Mouse (Mus musculus) kidney, embryonic 14.5 days (tissue): ENCODE data around the gene Madd. TPM values are rescaled to one million over a fixed set of nuclear protein-coding genes. Genes with fewer than 3 reads are reported as not detected.

ENCODE experiments used
- ATAC-seq: fragments of 200-750 bp; cut with Nextera tagmentation; 2 replicates; pipeline ENCODE4 v1.8.0; 2017; ENCODE audit warnings: moderate number of reproducible peaks, mild to moderate bottlenecking, moderate TSS enrichment, moderate library complexity; ENCODE audit not compliant: low FRiP score, low TSS enrichment
- H3K27ac ChIP-seq: fragments of 300-500 bp; sonication (generic); 2 replicates; pipeline ENCODE4 v1.5.1; 2014; ENCODE audit warnings: low read depth, mild to moderate bottlenecking, low read length, moderate library complexity, mixed read lengths
- H3K27me3 ChIP-seq: fragments of 300-500 bp; sonication (generic); 2 replicates; pipeline ENCODE4 v1.6.1; 2014; ENCODE audit warnings: mild to moderate bottlenecking, low read length; ENCODE audit not compliant: control insufficient read depth, insufficient read depth
- H3K36me3 ChIP-seq: fragments of 300-500 bp; sonication (generic); 2 replicates; pipeline ENCODE4 v1.6.1; 2014; ENCODE audit warnings: low read length, mixed read lengths; ENCODE audit not compliant: control insufficient read depth, insufficient read depth
- H3K4me1 ChIP-seq: fragments of 300-500 bp; sonication (generic); 2 replicates; pipeline ENCODE4 v1.6.1; 2014; ENCODE audit warnings: low read length, mixed read lengths; ENCODE audit not compliant: control insufficient read depth, insufficient read depth
- H3K4me2 ChIP-seq: fragments of 300-500 bp; sonication (generic); replicated peaks from 2 replicates; pipeline ENCODE4 v1.6.1; 2014; ENCODE audit warnings: low read depth, mild to moderate bottlenecking, low read length
- H3K4me3 ChIP-seq: fragments of 300-500 bp; sonication (generic); 2 replicates; pipeline ENCODE4 v1.5.1; 2014; ENCODE audit warnings: mild to moderate bottlenecking, low read length
- H3K9ac ChIP-seq: fragments of 300-500 bp; sonication (generic); 2 replicates; pipeline ENCODE4 v1.6.1; 2014; ENCODE audit warnings: low read depth, mild to moderate bottlenecking, low read length, moderate library complexity
- H3K9me3 ChIP-seq: fragments of 300-500 bp; sonication (generic); 2 replicates; pipeline ENCODE4 v1.6.1; 2016; ENCODE audit warnings: low read length; ENCODE audit not compliant: control insufficient read depth
- WGBS: fragments of 180-500 bp; shearing (Covaris S2); extraction: QIAGEN DNeasy Blood & Tissue Kit; methylation state at CpG from one replicate; pipeline ENCODE4 v1.1.7; 2014; 5-methylcytosine and 5-hydroxymethylcytosine counted together
- polyA plus RNA-seq: library from polyadenylated mRNA; unstranded; fragments of >200 nt; fragmentation: Nextera tagmentation; extraction: Ambion mirVana; gene quantifications from 2 replicates; pipeline ENCODE4 v1.2.1, GENCODE M21; 2014

The Madd gene
- 5.3 and 7.6 TPM in 2 replicates for polyA plus RNA-seq

GRCm38 (mm10) chr2:91183711-91184405, at the start of gene Madd:
Gene Madd (minus strand): TSS chr2:91183837.
- H3K9ac ChIP-seq: peak within 1 kb of the TSS; percentile 68
- H3K27me3 ChIP-seq: no peaks in the 10 kb centered on the region
- peak within 1 kb of the TSS; percentile 83 for H3K4me2 ChIP-seq
- H3K4me3 ChIP-seq: peak within 1 kb of the TSS; percentile 84
- no peaks in the 10 kb centered on the region for H3K9me3 ChIP-seq
- no peak for ATAC-seq
- WGBS: 64% methylated on average over 15 of the region's 15 CpGs
- H3K27ac ChIP-seq: peak within 1 kb of the TSS; percentile 67
- no peaks in the 10 kb centered on the region for H3K36me3 ChIP-seq
- 0 out of 2 replicates have a peak, but pooled peaks cover 6% of the 10 kb centered on the region for H3K4me1 ChIP-seq

GRCm38 (mm10) chr2:91229735-91230134, 46.1 kb upstream of the Madd start:
- Histone ChIP-seq H3K9me3 (no peaks in the 10 kb centered on the region), H3K27ac (no peak overlapping the region), H3K4me3 (no peak overlapping the region), H3K36me3 (peaks cover 8% of the 10 kb centered on the region; the same call in 1 of the 2 replicates), H3K9ac (no peak overlapping the region), H3K4me1 (no peaks in the 10 kb centered on the region), H3K4me2 (no peak overlapping the region), H3K27me3 (no peaks in the 10 kb centered on the region)
- WGBS: 85% methylated on average over 2 of the region's 2 CpGs
- no peak for ATAC-seq

DNA sequence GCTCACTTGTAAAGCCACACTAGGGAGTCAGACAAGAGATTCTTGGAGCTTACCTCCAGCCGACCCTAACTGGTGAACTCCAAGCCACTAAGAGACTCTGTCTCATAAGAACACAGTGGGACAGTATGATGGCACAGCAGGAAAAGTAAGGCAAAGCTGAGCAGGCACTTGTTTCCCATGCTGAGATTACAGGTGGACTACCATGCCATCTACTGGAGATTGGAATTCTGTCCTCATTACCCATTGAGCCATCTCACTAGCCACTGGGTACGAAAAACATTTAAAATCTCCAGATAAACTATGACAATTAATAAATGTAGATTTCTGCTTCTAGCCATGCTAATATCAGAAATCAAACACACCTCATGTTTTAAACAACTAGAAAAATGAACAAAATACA, 40.0 kb upstream of the Madd start:
- H3K4me1 ChIP-seq: no peaks in the 10 kb centered on the region
- H3K4me3 ChIP-seq: no peak overlapping the region
- WGBS: 86% methylated on average over 2 of the region's 2 CpGs
- H3K9ac ChIP-seq: no peak overlapping the region
- ATAC-seq: no peak
- no peaks in the 10 kb centered on the region for H3K27me3 ChIP-seq
- H3K4me2 ChIP-seq: no peak overlapping the region
- H3K36me3 ChIP-seq: no peaks in the 10 kb centered on the region
- no peak overlapping the region for H3K27ac ChIP-seq
- H3K9me3 ChIP-seq: no peaks in the 10 kb centered on the region

GRCm38 (mm10) chr2:91220501-91220900, 36.9 kb upstream of the Madd start:
- Histone ChIP-seq H3K4me1 (no peaks in the 10 kb centered on the region), H3K9me3 (no peaks in the 10 kb centered on the region), H3K9ac (no peak overlapping the region), H3K36me3 (peaks cover 7% of the 10 kb centered on the region; the same call in 1 of the 2 replicates), H3K4me3 (no peak overlapping the region), H3K4me2 (no peak overlapping the region), H3K27me3 (no peaks in the 10 kb centered on the region), H3K27ac (no peak overlapping the region)
- no peak for ATAC-seq
- WGBS: 95% methylated on average over 3 of the region's 3 CpGs

DNA sequence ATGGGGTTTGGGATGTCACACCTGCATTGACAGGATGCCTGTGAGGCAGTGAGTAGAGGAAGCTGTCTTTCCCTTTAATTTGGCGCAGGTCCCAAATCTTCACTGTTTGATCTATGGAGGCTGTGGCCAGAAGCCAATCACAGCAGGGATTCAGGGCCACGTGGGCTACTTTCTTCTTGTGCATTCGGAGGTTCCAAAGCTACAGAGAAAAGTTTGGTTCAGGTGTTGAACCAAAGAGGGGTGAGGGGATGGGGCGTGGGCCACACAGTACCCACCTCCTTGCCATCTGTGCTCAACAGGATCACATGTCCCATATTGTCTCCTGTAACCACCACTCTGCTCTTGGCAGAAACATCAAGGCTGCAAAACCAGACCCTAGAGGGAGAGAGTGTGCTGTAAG, 33.4 kb upstream of the Madd start:
- H3K4me2 ChIP-seq: no peak overlapping the region
- H3K27me3 ChIP-seq: no peaks in the 10 kb centered on the region
- 65% methylated on average over 4 of the region's 4 CpGs for WGBS
- H3K4me3 ChIP-seq: no peak overlapping the region
- no peak overlapping the region for H3K27ac ChIP-seq
- no peaks in the 10 kb centered on the region for H3K4me1 ChIP-seq
- H3K9me3 ChIP-seq: no peaks in the 10 kb centered on the region
- peaks cover 17% of the 10 kb centered on the region for H3K36me3 ChIP-seq
- ATAC-seq: no peak
- H3K9ac ChIP-seq: no peak overlapping the region

- ATAC-seq: no peak
- Histone ChIP-seq H3K4me3 (no peak overlapping the region), H3K27ac (no peak overlapping the region), H3K9ac (no peak overlapping the region), H3K9me3 (no peaks in the 10 kb centered on the region), H3K27me3 (no peaks in the 10 kb centered on the region), H3K4me2 (no peak overlapping the region), H3K36me3 (peaks cover 51% of the 10 kb centered on the region), H3K4me1 (no peaks in the 10 kb centered on the region)
Observed at GRCm38 (mm10) chr2:91213311-91213710, 29.7 kb upstream of the Madd start.

GRCm38 (mm10) chr2:91206254-91206775, 22.7 kb upstream of the Madd start:
- Histone ChIP-seq H3K27ac (no peak overlapping the region), H3K4me1 (peaks cover 10% of the 10 kb centered on the region), H3K9me3 (no peaks in the 10 kb centered on the region), H3K4me3 (no peak overlapping the region), H3K36me3 (peaks cover 55% of the 10 kb centered on the region), H3K4me2 (no peak overlapping the region), H3K9ac (no peak overlapping the region), H3K27me3 (no peaks in the 10 kb centered on the region)
- ATAC-seq: no peak
- WGBS: 89% methylated on average over 9 of the region's 9 CpGs

- 9% methylated on average over 20 of the region's 20 CpGs for WGBS
- peak overlapping the region; percentile 72 for H3K4me3 ChIP-seq
- H3K27ac ChIP-seq: peak overlapping the region; percentile 85; the same call in 1 of the 2 replicates
- peaks cover 10% of the 10 kb centered on the region for H3K4me1 ChIP-seq
- H3K4me2 ChIP-seq: peak overlapping the region; percentile 55
- H3K9ac ChIP-seq: peak overlapping the region; percentile 81
- ATAC-seq: no peak; the same call in 1 of the 2 replicates
- H3K9me3 ChIP-seq: no peaks in the 10 kb centered on the region
- no peaks in the 10 kb centered on the region for H3K27me3 ChIP-seq
- peaks cover 27% of the 10 kb centered on the region for H3K36me3 ChIP-seq
Observed at GRCm38 (mm10) chr2:91202972-91203656, 19.5 kb upstream of the Madd start.
